Mouse (Mus musculus): Measurements from ENCODE around the gene Fam81a.

Gene Fam81a

GRCm38 (mm10) chr9:70052730-70053129 lies 89.6 kb downstream of the Fam81a start:
- DNase-seq (ENCODE audit: low spot score) = no peak

- DNase-seq (ENCODE audit: low spot score) = no peak
Measured at GRCm38 (mm10) chr9:70049839-70050238, 92.5 kb downstream of the Fam81a start.

GRCm38 (mm10) chr9:70049416-70049783 lies 93.0 kb downstream of the Fam81a start:
- no peak for DNase-seq (ENCODE audit: low spot score)

GRCm38 (mm10) chr9:70048751-70049415 lies 93.5 kb downstream of the Fam81a start:
- no peak for DNase-seq (ENCODE audit: low spot score)

- no peak for DNase-seq (ENCODE audit: low spot score)
Measured at GRCm38 (mm10) chr9:70048280-70048679, 94.1 kb downstream of the Fam81a start.

GRCm38 (mm10) chr9:70047839-70048238 lies 94.5 kb downstream of the Fam81a start:
- no peak for DNase-seq (ENCODE audit: low spot score)

- DNase-seq (ENCODE audit: low spot score) = peak; percentile 48
Measured at GRCm38 (mm10) chr9:70046255-70046654, 96.1 kb downstream of the Fam81a start.

GRCm38 (mm10) chr9:70044865-70045264 lies 97.5 kb downstream of the Fam81a start:
- no peak for DNase-seq (ENCODE audit: low spot score)

- DNase-seq (ENCODE audit: low spot score) = no peak
Measured at GRCm38 (mm10) chr9:70042935-70043334, 99.4 kb downstream of the Fam81a start.

GRCm38 (mm10) chr9:70042137-70042536 lies 100.2 kb downstream of the Fam81a start:
- no peak for DNase-seq (ENCODE audit: low spot score)

- no peak for DNase-seq (ENCODE audit: low spot score)
Measured at GRCm38 (mm10) chr9:70040570-70040969, 101.8 kb downstream of the Fam81a start.

GRCm38 (mm10) chr9:70039597-70040385 lies 102.6 kb downstream of the Fam81a start:
- DNase-seq (ENCODE audit: low spot score) = no peak
